Mouse (Mus musculus): ENCODE results near the gene Olfr1367. TPM values are rescaled to one million over a fixed set of nuclear protein-coding genes. Genes with fewer than 3 reads are reported as not detected.

The Olfr1367 gene
- polyA plus RNA-seq, 1 experiment = not detected

- H3K4me3 ChIP-seq (ENCODE audit: control insufficient read depth, low read depth, low read length) = no peak overlapping the region
- no peak for TF ChIP-seq CTCF (IDR thresholded peaks at IDR 0.05; ENCODE audit: control insufficient read depth, insufficient read depth, insufficient replicate concordance, low read depth, low read length)
- TF ChIP-seq POLR2A (IDR thresholded peaks at IDR 0.05; ENCODE audit: control insufficient read depth, low read depth, low read length) = no peak
- no peaks in the 10 kb centered on the region for H3K36me3 ChIP-seq (ENCODE audit: control insufficient read depth, insufficient read depth, low read length)
- no peaks in the 10 kb centered on the region for H3K4me1 ChIP-seq (ENCODE audit: control insufficient read depth, insufficient read depth, low read length)
- no peaks in the 10 kb centered on the region for H3K27me3 ChIP-seq (ENCODE audit: control insufficient read depth, insufficient read depth, low read length)
- no peak overlapping the region for H3K27ac ChIP-seq (ENCODE audit: control insufficient read depth, insufficient read depth, low read depth, low read length)
Observed at GRCm38 (mm10) chr13:21320262-21320661, 26.4 kb upstream of the Olfr1367 start.

GRCm38 (mm10) chr13:21321890-21322494 is 24.7 kb upstream of the Olfr1367 start:
- H3K4me3 ChIP-seq (ENCODE audit: control insufficient read depth, low read depth, low read length) = no peak overlapping the region
- H3K4me1 ChIP-seq (ENCODE audit: control insufficient read depth, insufficient read depth, low read length) = peaks cover 3% of the 10 kb centered on the region
- no peaks in the 10 kb centered on the region for H3K36me3 ChIP-seq (ENCODE audit: control insufficient read depth, insufficient read depth, low read length)
- no peak for TF ChIP-seq CTCF (IDR thresholded peaks at IDR 0.05; ENCODE audit: control insufficient read depth, insufficient read depth, insufficient replicate concordance, low read depth, low read length)
- no peak for TF ChIP-seq POLR2A (IDR thresholded peaks at IDR 0.05; ENCODE audit: control insufficient read depth, low read depth, low read length)
- H3K27me3 ChIP-seq (ENCODE audit: control insufficient read depth, insufficient read depth, low read length) = no peaks in the 10 kb centered on the region
- H3K27ac ChIP-seq (ENCODE audit: control insufficient read depth, insufficient read depth, low read depth, low read length) = no peak overlapping the region

- no peak overlapping the region for H3K4me3 ChIP-seq (ENCODE audit: control insufficient read depth, low read depth, low read length)
- no peaks in the 10 kb centered on the region for H3K36me3 ChIP-seq (ENCODE audit: control insufficient read depth, insufficient read depth, low read length)
- H3K27me3 ChIP-seq (ENCODE audit: control insufficient read depth, insufficient read depth, low read length) = no peaks in the 10 kb centered on the region
- no peak overlapping the region for H3K27ac ChIP-seq (ENCODE audit: control insufficient read depth, insufficient read depth, low read depth, low read length)
- no peak for TF ChIP-seq POLR2A (IDR thresholded peaks at IDR 0.05; ENCODE audit: control insufficient read depth, low read depth, low read length)
- TF ChIP-seq CTCF (IDR thresholded peaks at IDR 0.05; ENCODE audit: control insufficient read depth, insufficient read depth, insufficient replicate concordance, low read depth, low read length) = no peak
- peaks cover 6% of the 10 kb centered on the region for H3K4me1 ChIP-seq (ENCODE audit: control insufficient read depth, insufficient read depth, low read length)
Observed at GRCm38 (mm10) chr13:21322509-21323375, 24.0 kb upstream of the Olfr1367 start.

GRCm38 (mm10) chr13:21323405-21323804 is 23.3 kb upstream of the Olfr1367 start:
- H3K4me1 ChIP-seq (ENCODE audit: control insufficient read depth, insufficient read depth, low read length) = peaks cover 6% of the 10 kb centered on the region
- H3K27ac ChIP-seq (ENCODE audit: control insufficient read depth, insufficient read depth, low read depth, low read length) = no peak overlapping the region
- no peak for TF ChIP-seq POLR2A (IDR thresholded peaks at IDR 0.05; ENCODE audit: control insufficient read depth, low read depth, low read length)
- no peak for TF ChIP-seq CTCF (IDR thresholded peaks at IDR 0.05; ENCODE audit: control insufficient read depth, insufficient read depth, insufficient replicate concordance, low read depth, low read length)
- H3K4me3 ChIP-seq (ENCODE audit: control insufficient read depth, low read depth, low read length) = no peak overlapping the region
- no peaks in the 10 kb centered on the region for H3K36me3 ChIP-seq (ENCODE audit: control insufficient read depth, insufficient read depth, low read length)
- H3K27me3 ChIP-seq (ENCODE audit: control insufficient read depth, insufficient read depth, low read length) = no peaks in the 10 kb centered on the region

GRCm38 (mm10) chr13:21326191-21326590 is 20.5 kb upstream of the Olfr1367 start:
- peaks cover 6% of the 10 kb centered on the region for H3K4me1 ChIP-seq (ENCODE audit: control insufficient read depth, insufficient read depth, low read length)
- no peak overlapping the region for H3K27ac ChIP-seq (ENCODE audit: control insufficient read depth, insufficient read depth, low read depth, low read length)
- H3K4me3 ChIP-seq (ENCODE audit: control insufficient read depth, low read depth, low read length) = no peak overlapping the region
- TF ChIP-seq POLR2A (IDR thresholded peaks at IDR 0.05; ENCODE audit: control insufficient read depth, low read depth, low read length) (no peak), CTCF (IDR thresholded peaks at IDR 0.05; ENCODE audit: control insufficient read depth, insufficient read depth, insufficient replicate concordance, low read depth, low read length) (no peak)
- no peaks in the 10 kb centered on the region for H3K27me3 ChIP-seq (ENCODE audit: control insufficient read depth, insufficient read depth, low read length)
- H3K36me3 ChIP-seq (ENCODE audit: control insufficient read depth, insufficient read depth, low read length) = no peaks in the 10 kb centered on the region

- Histone ChIP-seq H3K36me3 (ENCODE audit: control insufficient read depth, insufficient read depth, low read length) (no peaks in the 10 kb centered on the region), H3K4me3 (ENCODE audit: control insufficient read depth, low read depth, low read length) (peak overlapping the region; percentile 79), H3K27me3 (ENCODE audit: control insufficient read depth, insufficient read depth, low read length) (no peaks in the 10 kb centered on the region), H3K27ac (ENCODE audit: control insufficient read depth, insufficient read depth, low read depth, low read length) (no peak overlapping the region; the same call in 1 of the 2 replicates), H3K4me1 (ENCODE audit: control insufficient read depth, insufficient read depth, low read length) (peaks cover 6% of the 10 kb centered on the region)
- TF ChIP-seq CTCF (IDR thresholded peaks at IDR 0.05; ENCODE audit: control insufficient read depth, insufficient read depth, insufficient replicate concordance, low read depth, low read length) = peak; percentile 59; the same call in 1 of the 2 replicates
- TF ChIP-seq POLR2A (IDR thresholded peaks at IDR 0.05; ENCODE audit: control insufficient read depth, low read depth, low read length) = no peak
Observed at GRCm38 (mm10) chr13:21326657-21327211, 20.0 kb upstream of the Olfr1367 start.

- TF ChIP-seq POLR2A (IDR thresholded peaks at IDR 0.05; ENCODE audit: control insufficient read depth, low read depth, low read length) (no peak), CTCF (IDR thresholded peaks at IDR 0.05; ENCODE audit: control insufficient read depth, insufficient read depth, insufficient replicate concordance, low read depth, low read length) (no peak)
- Histone ChIP-seq H3K4me3 (ENCODE audit: control insufficient read depth, low read depth, low read length) (no peak overlapping the region; the same call in 1 of the 2 replicates), H3K4me1 (ENCODE audit: control insufficient read depth, insufficient read depth, low read length) (peaks cover 6% of the 10 kb centered on the region), H3K27ac (ENCODE audit: control insufficient read depth, insufficient read depth, low read depth, low read length) (no peak overlapping the region), H3K36me3 (ENCODE audit: control insufficient read depth, insufficient read depth, low read length) (no peaks in the 10 kb centered on the region), H3K27me3 (ENCODE audit: control insufficient read depth, insufficient read depth, low read length) (no peaks in the 10 kb centered on the region)
Observed at GRCm38 (mm10) chr13:21327424-21327823, 19.3 kb upstream of the Olfr1367 start.
